Mouse (Mus musculus) layer of hippocampus, adult 2 months (tissue): Measurements from ENCODE around the gene Eid2. TPM values are rescaled to one million over a fixed set of nuclear protein-coding genes. Genes with fewer than 3 reads are reported as not detected.

ENCODE experiments used
- DNase-seq, 2 experiments: peaks; one replicate each; pipeline ENCODE4 v3.0.0; 2022; ENCODE audit warnings: low spot score in 2 of 2
- H3K27ac ChIP-seq: fragments of 200-600 bp; 2 replicates; pipeline ENCODE4 v1.8.1; 2022
- H3K4me3 ChIP-seq: fragments of 200-600 bp; 2 replicates; pipeline ENCODE4 v1.8.1; 2022; ENCODE audit warnings: mild to moderate bottlenecking
- CTCF ChIP-seq: fragments of 200-600 bp; conservative IDR thresholded peaks from 2 replicates; pipeline ENCODE4 v1.8.1; 2022; ENCODE audit warnings: antibody characterized with exemption, mild to moderate bottlenecking, moderate library complexity
- total RNA-seq, 2 experiments: library from RNA; stranded (reverse); gene quantifications; 2 replicates each; pipeline ENCODE4 v1.2.3; 2021

The Eid2 gene
- total RNA-seq, 2 experiments from 2014 or later: 58.3 to 59.0 TPM

DNA sequence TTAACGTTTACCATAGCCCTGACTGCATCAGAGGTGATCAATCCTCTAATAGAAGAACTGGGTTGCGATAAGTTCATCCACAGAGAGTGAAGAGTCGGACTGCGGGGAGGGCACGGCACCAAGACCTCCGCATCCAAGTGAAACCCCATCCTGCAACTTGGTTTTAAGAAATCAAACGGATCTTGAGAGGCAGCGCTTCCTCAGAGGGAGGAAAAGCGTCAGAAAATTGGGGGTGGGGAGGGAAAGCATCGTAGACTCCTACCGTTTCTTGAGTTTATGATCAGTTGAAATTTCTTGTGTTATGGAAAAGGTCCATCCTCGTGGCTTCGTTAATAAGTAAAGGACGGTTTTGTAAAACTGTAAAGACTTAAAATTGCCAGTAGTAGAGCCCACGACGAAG lies 895 bp downstream of the Eid2 start:
- DNase-seq: no peak
- Histone ChIP-seq H3K4me3 (peak overlapping the region; percentile 88), H3K27ac (peak overlapping the region; percentile 92)
- TF ChIP-seq CTCF: no peak

DNA sequence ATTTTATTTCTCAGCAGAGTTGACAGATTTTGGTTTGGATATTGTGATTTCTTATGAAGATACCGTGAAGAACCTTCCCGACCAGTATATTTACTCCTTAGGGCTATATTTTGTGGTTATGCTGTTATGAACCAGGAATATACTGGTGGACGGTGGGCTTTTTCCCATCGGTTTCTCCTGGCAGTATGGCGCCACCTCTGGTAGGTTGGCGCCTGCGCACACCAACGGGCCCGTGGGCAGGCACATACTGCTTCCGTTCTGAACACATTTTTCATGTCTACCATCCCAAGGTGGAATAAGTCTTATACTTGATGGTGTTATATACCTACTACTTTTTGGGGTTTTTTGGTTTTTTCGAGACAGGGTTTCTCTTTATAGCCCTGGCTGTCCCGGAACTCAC lies 1.7 kb downstream of the Eid2 start:
- TF ChIP-seq CTCF: peak; percentile 47
- no peak overlapping the region for H3K27ac ChIP-seq
- DNase-seq: no peak
- no peak overlapping the region for H3K4me3 ChIP-seq

DNA sequence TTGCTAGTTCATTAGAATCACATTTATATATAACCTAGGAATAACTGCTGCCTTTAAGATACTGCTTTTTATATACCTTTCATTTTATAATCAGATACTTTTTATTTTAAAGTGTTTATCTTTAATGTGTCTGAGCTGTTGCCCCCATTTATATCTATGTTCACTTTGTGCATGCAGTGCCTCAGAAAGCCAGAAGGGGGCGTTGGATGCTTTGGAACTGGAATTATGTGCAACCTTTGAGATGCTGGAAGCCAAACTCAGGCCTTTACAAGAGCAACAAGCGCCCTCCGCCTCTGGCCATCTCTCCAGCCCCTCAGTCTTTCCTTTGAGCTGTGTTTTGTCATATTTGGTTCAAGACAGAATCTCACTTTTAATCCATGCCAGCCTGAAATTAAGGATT lies 4.1 kb downstream of the Eid2 start:
- TF ChIP-seq CTCF: peak; percentile 61
- Histone ChIP-seq H3K27ac (no peak overlapping the region), H3K4me3 (no peak overlapping the region)
- no peak for DNase-seq

- H3K27ac ChIP-seq: no peak overlapping the region
- no peak for TF ChIP-seq CTCF
- DNase-seq: no peak
- no peak overlapping the region for H3K4me3 ChIP-seq
Observed at GRCm38 (mm10) chr7:28277237-28277614, 9.5 kb downstream of the Eid2 start.

- Histone ChIP-seq H3K4me3 (peak within 1 kb of the TSS; percentile 92), H3K27ac (peak within 1 kb of the TSS; percentile 95)
- TF ChIP-seq CTCF: peak; percentile 95
- DNase-seq: peak; percentile 94 to 97
Observed at GRCm38 (mm10) chr7:28277615-28278278, 10.1 kb downstream of the Eid2 start, which contains the start of gene Eid2b. Gene Eid2b, plus strand, starts transcription at chr7:28277739.

DNA sequence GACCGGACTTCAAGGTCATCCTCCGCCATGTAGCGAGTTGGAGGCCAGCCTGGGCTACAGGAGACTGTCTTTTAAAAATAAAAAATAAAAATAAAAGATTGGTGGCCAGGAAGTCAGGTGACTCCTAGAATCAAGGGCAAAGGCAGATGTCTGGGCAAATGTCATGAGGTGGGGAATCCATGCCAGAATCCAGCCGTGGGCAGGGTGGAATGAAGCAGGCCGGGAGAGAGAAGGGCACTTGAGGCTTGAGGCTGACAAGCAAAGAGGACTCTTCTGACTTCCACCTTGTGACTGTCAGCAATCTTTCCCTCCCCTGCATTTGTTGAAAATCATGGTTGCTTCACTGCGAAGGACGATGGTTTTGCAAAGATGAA lies 10.6 kb downstream of the Eid2 start:
- peak overlapping the region; percentile 95 for H3K27ac ChIP-seq
- DNase-seq: no peak
- H3K4me3 ChIP-seq: peak overlapping the region; percentile 92
- TF ChIP-seq CTCF: no peak

GRCm38 (mm10) chr7:28280630-28281029 lies 12.9 kb downstream of the Eid2 start:
- Histone ChIP-seq H3K27ac (no peak overlapping the region), H3K4me3 (no peak overlapping the region)
- TF ChIP-seq CTCF: no peak
- peak in 1 of 2 experiments; percentile 2 for DNase-seq

DNA sequence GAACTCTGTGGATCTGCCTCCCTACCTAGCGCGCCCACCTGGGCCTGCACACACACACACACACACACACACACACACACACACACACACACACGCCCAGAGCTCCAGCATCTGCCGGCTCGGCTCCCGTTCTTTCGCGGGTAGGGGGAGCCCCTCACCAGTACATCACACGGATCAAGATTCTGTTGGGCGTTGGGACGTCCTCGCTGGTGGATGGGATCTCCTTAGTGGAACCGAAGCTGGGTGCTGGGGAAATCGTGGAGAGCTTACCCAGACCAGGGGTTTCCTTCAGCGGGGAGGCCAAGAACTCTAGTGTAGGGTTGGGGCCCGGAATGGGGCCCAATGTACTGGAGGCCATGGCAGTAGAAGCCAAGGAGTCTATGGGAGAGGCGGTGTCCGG lies 22.5 kb downstream of the Eid2 start:
- Histone ChIP-seq H3K27ac (no peak overlapping the region), H3K4me3 (no peak overlapping the region)
- DNase-seq: no peak
- TF ChIP-seq CTCF: no peak

- Histone ChIP-seq H3K27ac (no peak within 1 kb of the TSS), H3K4me3 (peak within 1 kb of the TSS; percentile 20; the same call in 1 of the 2 replicates)
- peak; percentile 38 to 41 for DNase-seq
- TF ChIP-seq CTCF: peak; percentile 60
Observed at GRCm38 (mm10) chr7:28290638-28291590, 23.2 kb downstream of the Eid2 start, which contains the start of gene Selenov. Gene Selenov, minus strand, starts transcription at chr7:28291186.

DNA sequence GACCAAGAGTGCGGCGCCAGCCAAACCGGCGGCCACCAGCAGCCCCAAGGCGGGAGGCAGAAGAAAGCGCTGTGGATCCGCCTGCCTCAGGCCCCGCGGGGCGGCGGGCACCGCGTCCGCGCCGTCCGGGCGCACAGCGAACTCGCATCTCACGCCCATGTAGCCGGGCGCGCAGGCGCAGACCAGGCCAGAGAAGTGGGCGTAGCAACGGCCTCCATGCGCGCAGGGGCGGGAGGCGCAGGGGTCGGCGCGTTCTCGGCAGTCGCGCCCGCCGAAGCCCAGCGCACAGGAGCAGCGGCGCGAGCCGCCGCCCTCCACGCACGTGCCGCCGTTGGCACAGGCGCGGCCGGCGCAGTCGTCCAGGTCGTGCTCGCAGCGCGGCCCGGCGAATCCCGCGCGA lies 26.8 kb downstream of the Eid2 start:
- peak; percentile 58 to 73 for DNase-seq
- H3K27ac ChIP-seq: peak overlapping the region; percentile 39; the same call in 1 of the 2 replicates
- TF ChIP-seq CTCF: no peak

GRCm38 (mm10) chr7:28298837-28299625 lies 31.4 kb downstream of the Eid2 start:
- peak; percentile 38 to 56 for DNase-seq
- H3K27ac ChIP-seq: no peak overlapping the region
- TF ChIP-seq CTCF: peak; percentile 69
- H3K4me3 ChIP-seq: 0 out of 2 replicates have a peak overlapping the region, but pooled peaks have one; percentile 18

More for the DNA sequence above, 26.8 kb downstream of the Eid2 start:
- peak overlapping the region; percentile 55 for H3K4me3 ChIP-seq

DNA sequence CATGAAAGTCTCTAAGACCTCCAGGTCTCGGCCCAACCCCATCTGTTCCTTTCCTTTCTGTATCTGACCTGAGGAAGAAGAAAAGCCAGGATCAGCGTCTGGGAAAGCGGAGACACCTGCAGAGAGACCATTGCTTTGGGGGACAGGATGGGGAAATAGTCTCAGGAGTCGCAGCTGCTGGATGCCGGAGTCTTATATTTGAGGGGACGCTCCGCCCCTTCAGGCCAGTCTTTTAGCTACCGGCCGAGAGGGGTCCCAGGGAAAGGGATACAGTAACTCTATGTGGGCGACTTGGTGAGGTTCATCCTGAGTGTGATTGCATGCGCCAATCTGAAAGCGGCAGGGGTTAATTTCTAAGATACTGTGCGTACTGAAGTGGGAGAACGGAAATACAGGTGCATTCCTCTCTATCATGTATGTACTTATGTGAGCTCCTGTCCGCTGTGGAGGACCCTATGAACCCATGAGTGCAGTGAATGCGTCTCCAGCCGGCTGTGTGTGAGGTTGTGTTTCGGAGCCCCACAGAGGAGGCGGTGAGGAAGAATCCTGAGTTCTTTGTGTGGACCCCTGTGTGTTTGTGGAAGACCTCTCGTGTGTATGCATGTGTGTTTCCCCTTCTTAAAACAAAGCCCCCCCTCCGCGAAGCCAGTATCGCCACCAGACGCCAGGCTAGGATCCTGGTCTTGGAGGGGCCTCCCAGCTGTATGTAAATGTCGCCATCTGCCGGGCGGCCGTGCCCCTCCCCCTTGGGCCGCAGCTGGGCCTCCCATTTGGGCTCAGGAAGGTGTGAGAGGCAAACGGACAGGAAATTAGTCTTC lies 34.1 kb downstream of the Eid2 start, which contains the start of gene Dll3:
Gene Dll3 (minus strand): TSS at position 623 of the 818 bp plus-strand sequence.
- peak within 1 kb of the TSS; percentile 30 for H3K4me3 ChIP-seq
- H3K27ac ChIP-seq: no peak within 1 kb of the TSS
- peak; percentile 63 for TF ChIP-seq CTCF
- peak; percentile 33 to 35 for DNase-seq
